Comparison of ENCODE assay signal across 21 mouse cellular contexts in genomic region chr2:31198621-31199020, GRCm38 (mm10). TPM values are rescaled to one million over a fixed set of nuclear protein-coding genes. Genes with fewer than 3 reads are reported as not detected.
A peak's percentile ranks its signal among the peaks of the same experiment; 100 is the strongest.
DNase-seq lines count a peak whose midpoint lies in the region; ATAC-seq lines count a peak whose summit lies in the region.
"Had no signal": no experiment of that assay in that cellular context is flagged by ENCODE, and none has a peak within 500 bp of the region (broad histone marks: within the 10 kb centered on the region; RNA-seq: fewer than 3 reads in every experiment).

No protein-coding gene starts in this region.

- no peak overlapping the region for H3K4me2 ChIP-seq in heart, embryonic 15.5 days
- H3K4me2 ChIP-seq: hindbrain, embryonic 13.5 days; intestine, embryonic 15.5 days; kidney, embryonic 15.5 days; limb, embryonic 15.5 days had no signal

- peak overlapping the region; percentile 83 for H3K27ac ChIP-seq in heart, embryonic 15.5 days
- H3K27ac ChIP-seq: embryonic facial prominence, embryonic 10.5 days; hindbrain, embryonic 13.5 days; intestine, embryonic 15.5 days; kidney, embryonic 15.5 days; limb, embryonic 15.5 days; midbrain, embryonic 10.5 days; stomach, postnatal 0 days had no signal

- intact Hi-C loops in heart, postnatal 10 days (cut with DNase I), result no loop called here

- no peaks in the 10 kb centered on the region for H3K9me3 ChIP-seq in heart, embryonic 15.5 days (replicated peaks)
- H3K9me3 ChIP-seq: embryonic facial prominence, embryonic 10.5 days; hindbrain, embryonic 13.5 days; intestine, embryonic 15.5 days; kidney, embryonic 15.5 days; limb, embryonic 15.5 days; midbrain, embryonic 10.5 days had no signal

- H3K9ac ChIP-seq in heart, embryonic 15.5 days, result no peak overlapping the region
- H3K9ac ChIP-seq: hindbrain, embryonic 13.5 days; intestine, embryonic 15.5 days; kidney, embryonic 15.5 days; limb, embryonic 15.5 days; liver, postnatal 0 days had no signal

- peaks cover 55% of the 10 kb centered on the region for H3K4me1 ChIP-seq in heart, embryonic 15.5 days (replicated peaks)
- H3K4me1 ChIP-seq: limb, embryonic 15.5 days had no signal

- H3K36me3 ChIP-seq in heart, embryonic 15.5 days, result peaks cover 30% of the 10 kb centered on the region; the same call in 1 of the 2 replicates

- no peaks in the 10 kb centered on the region for H3K27me3 ChIP-seq in heart, embryonic 15.5 days
- H3K27me3 ChIP-seq: hindbrain, embryonic 13.5 days; intestine, embryonic 15.5 days; kidney, embryonic 15.5 days; limb, embryonic 15.5 days had no signal

- H3K4me3 ChIP-seq in heart, embryonic 15.5 days, result no peak overlapping the region
- H3K4me3 ChIP-seq: embryonic facial prominence, embryonic 10.5 days; erythroblast, embryonic 14.5 days; hindbrain, embryonic 13.5 days; intestine, embryonic 15.5 days; kidney, embryonic 15.5 days; limb, embryonic 15.5 days; midbrain, embryonic 10.5 days had no signal

- WGBS in heart, embryonic 15.5 days, result 55% methylated on average over 4 of the region's 4 CpGs

- peak; percentile 45 to 47 for DNase-seq in cerebellum, postnatal 25 days
- DNase-seq in cerebellum, adult 11 months, result no peak
- DNase-seq in heart, postnatal 10 days, result no peak
- DNase-seq in right cerebral cortex, adult 2 months (ENCODE audit: low spot score in 2 of 2), result peak; percentile 56 to 63
- no peak for DNase-seq in right cerebral cortex, postnatal 14 days
- DNase-seq in adrenal gland, postnatal 4 days (ENCODE audit: low spot score in 2 of 2), result no peak
- DNase-seq: B cell, adult 2 months; cerebellum, postnatal 14 days; liver, postnatal 0 days; lung, postnatal 36 days; thymus, postnatal 4 days had no signal

- no peak for ATAC-seq in heart, embryonic 15.5 days (replicated peaks; ENCODE audit: insufficient number of reproducible peaks, insufficient read depth, low FRiP score, low read depth)
- ATAC-seq: forebrain, embryonic 16.5 days; intestine, embryonic 15.5 days; liver, postnatal 0 days had no signal

RNA-seq across cellular contexts. Expression of gene Gpr107, which starts 46.5 kb away (rescaled TPM):
- polyA plus RNA-seq in heart, embryonic 15.5 days (2015; fragmentation: Nextera tagmentation; extraction: Ambion mirVana), result 26.4 and 31.0 TPM in 2 replicates
- 10 to 100 TPM; 42.1 to 42.3 TPM for total RNA-seq in heart, postnatal 10 days (2021)
- total RNA-seq in adrenal gland, postnatal 4 days (2021), result 10 to 100 TPM; 62.8 to 68.3 TPM

RNA-seq across cellular contexts. Expression of gene Ncs1, which starts 47.0 kb away (rescaled TPM):
- 33.7 and 35.1 TPM in 2 replicates for polyA plus RNA-seq in heart, embryonic 15.5 days (2015; fragmentation: Nextera tagmentation; extraction: Ambion mirVana)
- total RNA-seq in heart, postnatal 10 days (2021), result 10 to 100 TPM; 10.8 to 17.1 TPM
- total RNA-seq in adrenal gland, postnatal 4 days (2021), result 10 to 100 TPM in 1 of 2 experiments, 1 to 10 TPM in 1; 8.0 to 15.4 TPM
- polyA plus RNA-seq: erythroblast, embryonic 14.5 days had no signal

RNA-seq across cellular contexts. Expression of gene Fnbp1, which starts 56.8 kb away (rescaled TPM):
- 16.0 and 21.8 TPM in 2 replicates for polyA plus RNA-seq in heart, embryonic 15.5 days (2015; fragmentation: Nextera tagmentation; extraction: Ambion mirVana)
- 10 to 100 TPM; 48.6 to 60.9 TPM for total RNA-seq in heart, postnatal 10 days (2021)
- 10 to 100 TPM; 69.0 to 82.4 TPM for total RNA-seq in adrenal gland, postnatal 4 days (2021)

Comparison
In these comparisons a context has a peak if more than half of its experiments do, and no peak if none do; other contexts are left out.
1. DNase-seq: peak in cerebellum, postnatal 25 days (2 of 2) and right cerebral cortex, adult 2 months (2 of 2); none in cerebellum, adult 11 months (single experiment), heart, postnatal 10 days (0 of 2), right cerebral cortex, postnatal 14 days (single experiment) and adrenal gland, postnatal 4 days (0 of 2).